Mouse (Mus musculus): Measurements from ENCODE around the gene Ssxb3. TPM values are rescaled to one million over a fixed set of nuclear protein-coding genes. Genes with fewer than 3 reads are reported as not detected.
"Not testable (repeated sequence)": the region's sequence is repeated elsewhere in the genome, so short reads cannot be mapped to it uniquely, and the experiment has no call there.

Ssxb3 gene
- total RNA-seq (2021) = not detected
- long read RNA-seq, experiment 1 = 0 reads
- long read RNA-seq, experiment 2 = 0 reads

GRCm38 (mm10) chrX:8591716-8592115, at the start of gene Ssxb3:
Ssxb3 (minus strand) TSS chrX:8591816.
- not testable (repeated sequence) for DNase-seq (ENCODE audit: low spot score in 2 of 2)

GRCm38 (mm10) chrX:8548155-8548554, 43.5 kb downstream of the Ssxb3 start, which contains the start of gene Ssxb6:
Ssxb6 (minus strand) TSS chrX:8548255.
- DNase-seq (ENCODE audit: low spot score in 2 of 2) = not testable (repeated sequence)

Other genes starting within 250 kb of the Ssxb3 start
- not detected for gene Ssxb9, start 224.8 kb downstream of the Ssxb3 start, total RNA-seq (2021)
- not detected for gene Ssxb1, start 178.5 kb downstream of the Ssxb3 start, total RNA-seq (2021)
- not detected for gene Ssxb2, start 130.1 kb downstream of the Ssxb3 start, total RNA-seq (2021)
- not detected for gene Gm14459, start 66.9 kb downstream of the Ssxb3 start, total RNA-seq (2021)
- gene Ssxb6, start 43.6 kb downstream of the Ssxb3 start, total RNA-seq (2021) = not detected
- gene Ssxb8, start 99.0 kb upstream of the Ssxb3 start, total RNA-seq (2021) = not detected
- gene Ssx9, start 156.6 kb upstream of the Ssxb3 start, total RNA-seq (2021) = not detected
- gene Ssxb5, start 211.9 kb upstream of the Ssxb3 start, total RNA-seq (2021) = not detected

Data from gastrocnemius, postnatal 4 days (tissue).